Mouse (Mus musculus): ENCODE data around the gene Zc3h10. TPM values are rescaled to one million over a fixed set of nuclear protein-coding genes. Genes with fewer than 3 reads are reported as not detected.

Zc3h10 gene
- polyA plus RNA-seq, 1 experiment: 18.7 TPM

GRCm38 (mm10) chr10:128543100-128543499 is 4.5 kb downstream of the Zc3h10 start:
- H3K4me3 ChIP-seq (replicated peaks; ENCODE audit: insufficient read depth, low read depth, low read length): no peak overlapping the region
- WGBS: 62% methylated on average over 2 of the region's 2 CpGs
- no peak overlapping the region for H3K27ac ChIP-seq (ENCODE audit: insufficient read depth, low read length)
- H3K27me3 ChIP-seq (ENCODE audit: control insufficient read depth, insufficient read depth, low read length): no peaks in the 10 kb centered on the region
- H3K4me1 ChIP-seq (ENCODE audit: control insufficient read depth, insufficient read depth, low read length): peaks cover 3% of the 10 kb centered on the region; the same call in 1 of the 2 replicates
- no peak for TF ChIP-seq POLR2A (IDR thresholded peaks at IDR 0.05; ENCODE audit: borderline replicate concordance, insufficient read depth, low read length)
- no peak for TF ChIP-seq CTCF (IDR thresholded peaks at IDR 0.05; ENCODE audit: borderline replicate concordance, insufficient read depth, low read depth, low read length)
- DNase-seq: no peak

DNA sequence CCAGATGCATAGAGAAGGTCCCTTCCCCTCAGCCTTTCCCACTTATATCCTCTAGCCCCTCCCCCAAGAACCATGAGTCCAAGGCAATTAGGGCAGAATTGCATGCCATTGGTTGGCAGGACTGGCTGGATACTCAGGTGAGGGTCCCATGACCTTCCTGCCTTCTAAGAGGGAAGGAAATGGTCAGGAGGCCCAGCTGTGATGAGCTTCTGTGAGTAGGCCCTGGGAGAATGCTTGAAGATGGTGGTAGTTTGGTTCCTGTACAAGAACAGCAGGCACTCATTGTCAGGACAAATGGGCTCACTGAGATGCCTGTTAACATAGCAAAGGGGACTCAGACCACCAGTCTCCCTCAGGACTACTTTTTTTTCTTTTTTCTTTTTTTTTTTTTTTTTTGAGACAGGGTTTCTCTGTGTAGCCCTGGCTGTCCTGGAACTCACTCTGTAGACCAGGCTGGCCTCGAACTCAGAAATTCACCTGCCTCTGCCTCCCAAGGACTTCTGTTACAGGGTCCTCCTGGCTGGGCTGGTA is 9.2 kb downstream of the Zc3h10 start:
- no peak for DNase-seq
- Histone ChIP-seq H3K27me3 (ENCODE audit: control insufficient read depth, insufficient read depth, low read length) (no peaks in the 10 kb centered on the region), H3K4me1 (ENCODE audit: control insufficient read depth, insufficient read depth, low read length) (peaks cover 3% of the 10 kb centered on the region; the same call in 1 of the 2 replicates), H3K4me3 (replicated peaks; ENCODE audit: insufficient read depth, low read depth, low read length) (no peak overlapping the region), H3K27ac (ENCODE audit: insufficient read depth, low read length) (no peak overlapping the region)
- TF ChIP-seq POLR2A (IDR thresholded peaks at IDR 0.05; ENCODE audit: borderline replicate concordance, insufficient read depth, low read length) (no peak), CTCF (IDR thresholded peaks at IDR 0.05; ENCODE audit: borderline replicate concordance, insufficient read depth, low read depth, low read length) (no peak)
- WGBS: 100% methylated on average over 1 of the region's 1 CpGs

DNA sequence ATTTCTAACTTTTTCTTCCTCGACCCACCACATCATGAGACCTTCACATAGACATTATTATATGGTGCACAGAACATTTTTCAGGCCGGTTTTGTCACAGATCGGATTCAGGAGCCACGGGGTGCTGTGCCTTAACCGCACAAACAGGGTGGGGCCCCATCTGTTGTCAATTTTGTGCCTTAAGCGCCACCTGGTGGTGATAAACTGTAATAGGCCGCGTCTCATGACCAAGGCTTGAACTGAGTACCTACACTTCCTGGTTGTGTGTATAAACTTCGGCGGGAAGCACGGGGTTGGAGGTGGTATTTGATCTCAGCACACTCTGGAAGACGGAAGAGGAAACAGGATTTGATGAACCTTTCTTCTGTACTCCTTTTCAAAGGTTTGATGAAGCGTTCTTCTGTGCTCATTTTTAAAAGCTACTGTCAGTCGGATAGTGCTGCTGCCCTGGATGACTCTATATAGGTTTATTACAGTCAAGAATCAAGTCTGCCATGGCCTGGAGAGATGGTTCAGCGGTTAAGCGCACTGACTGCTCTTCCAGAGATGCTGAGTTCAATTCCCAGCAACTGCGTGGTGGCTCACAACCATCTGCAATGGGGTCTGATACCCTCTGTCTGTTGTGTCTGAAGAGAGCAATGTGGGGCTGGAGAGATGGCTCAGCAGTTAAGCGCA is 11.2 kb downstream of the Zc3h10 start:
- Histone ChIP-seq H3K27ac (ENCODE audit: insufficient read depth, low read length) (peak overlapping the region; percentile 29; the same call in 1 of the 2 replicates), H3K27me3 (ENCODE audit: control insufficient read depth, insufficient read depth, low read length) (no peaks in the 10 kb centered on the region), H3K4me3 (replicated peaks; ENCODE audit: insufficient read depth, low read depth, low read length) (peak overlapping the region; percentile 17), H3K4me1 (ENCODE audit: control insufficient read depth, insufficient read depth, low read length) (peaks cover 3% of the 10 kb centered on the region; the same call in 1 of the 2 replicates)
- WGBS: 11% methylated on average over 18 of the region's 18 CpGs
- TF ChIP-seq CTCF (IDR thresholded peaks at IDR 0.05; ENCODE audit: borderline replicate concordance, insufficient read depth, low read depth, low read length) (peak; percentile 88), POLR2A (IDR thresholded peaks at IDR 0.05; ENCODE audit: borderline replicate concordance, insufficient read depth, low read length) (no peak)
- peak; percentile 89 to 92 for DNase-seq

DNA sequence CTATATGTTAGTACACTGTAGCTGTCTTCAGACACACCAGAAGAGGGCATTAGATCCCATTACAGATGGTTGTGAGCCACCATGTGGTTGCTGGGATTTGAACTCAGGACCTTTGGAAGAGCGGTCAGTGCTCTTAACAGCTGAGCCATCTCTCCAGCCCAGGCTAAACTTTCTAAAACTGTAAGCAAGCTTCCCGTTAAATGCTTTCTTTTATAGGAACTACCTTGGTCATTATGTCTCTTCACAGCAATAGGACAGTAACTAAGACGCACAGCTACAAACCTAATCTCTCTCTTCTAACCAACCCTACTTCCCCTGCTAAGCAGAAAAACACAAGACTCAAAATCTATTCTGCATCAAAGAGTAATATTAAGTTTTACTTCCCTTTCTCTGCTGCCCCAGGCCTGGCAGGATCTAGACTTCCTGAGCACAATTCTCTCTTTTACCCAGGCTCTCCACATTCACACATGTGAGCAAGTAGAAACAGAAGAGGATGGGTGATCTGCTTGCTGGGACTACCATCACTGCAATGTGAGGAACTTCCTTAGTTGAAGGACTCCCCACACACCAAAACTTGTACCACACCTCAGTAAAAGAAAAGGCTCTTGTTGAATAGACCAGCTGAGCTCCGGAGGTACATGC is 11.8 kb downstream of the Zc3h10 start:
- WGBS: 71% methylated on average over 4 of the region's 4 CpGs
- H3K27me3 ChIP-seq (ENCODE audit: control insufficient read depth, insufficient read depth, low read length): no peaks in the 10 kb centered on the region
- H3K4me3 ChIP-seq (replicated peaks; ENCODE audit: insufficient read depth, low read depth, low read length): peak overlapping the region; percentile 17
- TF ChIP-seq POLR2A (IDR thresholded peaks at IDR 0.05; ENCODE audit: borderline replicate concordance, insufficient read depth, low read length): no peak
- TF ChIP-seq CTCF (IDR thresholded peaks at IDR 0.05; ENCODE audit: borderline replicate concordance, insufficient read depth, low read depth, low read length): no peak
- peak overlapping the region; percentile 29; the same call in 1 of the 2 replicates for H3K27ac ChIP-seq (ENCODE audit: insufficient read depth, low read length)
- no peak for DNase-seq
- peaks cover 3% of the 10 kb centered on the region; the same call in 1 of the 2 replicates for H3K4me1 ChIP-seq (ENCODE audit: control insufficient read depth, insufficient read depth, low read length)

DNA sequence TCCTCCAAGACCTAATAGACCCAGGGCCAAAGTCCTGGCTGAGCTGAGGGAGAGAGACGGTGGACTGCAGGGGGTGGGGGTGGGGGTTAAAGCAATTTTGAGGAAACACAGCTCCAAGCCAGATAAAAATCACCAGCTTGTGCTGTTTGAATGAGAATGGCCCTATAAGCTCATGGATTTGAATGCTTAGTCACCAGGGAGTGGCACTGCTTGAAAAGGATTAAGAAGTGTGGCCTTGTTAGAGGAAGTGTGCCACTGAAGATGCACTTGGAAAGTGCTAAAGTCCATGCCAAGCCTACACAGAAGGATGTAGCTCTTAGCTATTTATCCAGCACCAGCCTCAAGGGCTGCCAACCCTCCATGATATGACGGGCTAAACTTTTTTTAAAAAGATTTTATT is 12.4 kb downstream of the Zc3h10 start:
- no peak for DNase-seq
- no peak for TF ChIP-seq CTCF (IDR thresholded peaks at IDR 0.05; ENCODE audit: borderline replicate concordance, insufficient read depth, low read depth, low read length)
- TF ChIP-seq POLR2A (IDR thresholded peaks at IDR 0.05; ENCODE audit: borderline replicate concordance, insufficient read depth, low read length): no peak
- WGBS: 89% methylated on average over 2 of the region's 2 CpGs

GRCm38 (mm10) chr10:128526366-128527356 is 20.9 kb downstream of the Zc3h10 start:
- H3K27ac ChIP-seq (ENCODE audit: insufficient read depth, low read length): no peak overlapping the region
- H3K4me3 ChIP-seq (replicated peaks; ENCODE audit: insufficient read depth, low read depth, low read length): peak overlapping the region; percentile 71
- H3K27me3 ChIP-seq (ENCODE audit: control insufficient read depth, insufficient read depth, low read length): no peaks in the 10 kb centered on the region
- DNase-seq: no peak
- peaks cover 7% of the 10 kb centered on the region; the same call in 1 of the 2 replicates for H3K4me1 ChIP-seq (ENCODE audit: control insufficient read depth, insufficient read depth, low read length)
- TF ChIP-seq POLR2A (IDR thresholded peaks at IDR 0.05; ENCODE audit: borderline replicate concordance, insufficient read depth, low read length) (no peak), CTCF (IDR thresholded peaks at IDR 0.05; ENCODE audit: borderline replicate concordance, insufficient read depth, low read depth, low read length) (no peak)
- 32% methylated on average over 28 of the region's 28 CpGs for WGBS

More for the DNA sequence above, 12.4 kb downstream of the Zc3h10 start:
- Histone ChIP-seq H3K27ac (ENCODE audit: insufficient read depth, low read length) (no peak overlapping the region), H3K4me3 (replicated peaks; ENCODE audit: insufficient read depth, low read depth, low read length) (no peak overlapping the region), H3K27me3 (ENCODE audit: control insufficient read depth, insufficient read depth, low read length) (no peaks in the 10 kb centered on the region), H3K4me1 (ENCODE audit: control insufficient read depth, insufficient read depth, low read length) (peaks cover 3% of the 10 kb centered on the region; the same call in 1 of the 2 replicates)

All from cerebellum, adult 2 months (tissue).